Mouse (Mus musculus): Measurements from ENCODE around the gene Setd3. TPM values are rescaled to one million over a fixed set of nuclear protein-coding genes. Genes with fewer than 3 reads are reported as not detected.

Gene Setd3
- polyA plus RNA-seq, 1 experiment from 2014 or later: 90.0 TPM

- peak overlapping the region; percentile 66 for H3K27ac ChIP-seq
- H3K4me1 ChIP-seq: peaks cover 90% of the 10 kb centered on the region
- peak overlapping the region; percentile 37 for H3K9ac ChIP-seq
- no peak for ATAC-seq
- no peak overlapping the region for H3K4me3 ChIP-seq
- peaks cover 13% of the 10 kb centered on the region; the same call in 1 of the 2 replicates for H3K27me3 ChIP-seq
- no peaks in the 10 kb centered on the region for H3K36me3 ChIP-seq (ENCODE audit: poor library complexity, severe bottlenecking)
- WGBS: 55% methylated on average over 11 of the region's 11 CpGs
- no peak overlapping the region; the same call in 1 of the 2 replicates for H3K4me2 ChIP-seq
- H3K9me3 ChIP-seq (replicated peaks): no peaks in the 10 kb centered on the region
Measured at GRCm38 (mm10) chr12:108216611-108217370, 37.7 kb upstream of the Setd3 start.

GRCm38 (mm10) chr12:108215090-108215489 is 36.0 kb upstream of the Setd3 start:
- no peak for ATAC-seq
- H3K4me2 ChIP-seq: no peak overlapping the region
- H3K4me3 ChIP-seq: no peak overlapping the region
- no peaks in the 10 kb centered on the region for H3K9me3 ChIP-seq (replicated peaks)
- H3K36me3 ChIP-seq (ENCODE audit: poor library complexity, severe bottlenecking): no peaks in the 10 kb centered on the region
- peak overlapping the region; percentile 35; the same call in 1 of the 2 replicates for H3K27ac ChIP-seq
- H3K4me1 ChIP-seq: peaks cover 74% of the 10 kb centered on the region
- no peak overlapping the region for H3K9ac ChIP-seq
- peaks cover 13% of the 10 kb centered on the region; the same call in 1 of the 2 replicates for H3K27me3 ChIP-seq
- 51% methylated on average over 8 of the region's 8 CpGs for WGBS

DNA sequence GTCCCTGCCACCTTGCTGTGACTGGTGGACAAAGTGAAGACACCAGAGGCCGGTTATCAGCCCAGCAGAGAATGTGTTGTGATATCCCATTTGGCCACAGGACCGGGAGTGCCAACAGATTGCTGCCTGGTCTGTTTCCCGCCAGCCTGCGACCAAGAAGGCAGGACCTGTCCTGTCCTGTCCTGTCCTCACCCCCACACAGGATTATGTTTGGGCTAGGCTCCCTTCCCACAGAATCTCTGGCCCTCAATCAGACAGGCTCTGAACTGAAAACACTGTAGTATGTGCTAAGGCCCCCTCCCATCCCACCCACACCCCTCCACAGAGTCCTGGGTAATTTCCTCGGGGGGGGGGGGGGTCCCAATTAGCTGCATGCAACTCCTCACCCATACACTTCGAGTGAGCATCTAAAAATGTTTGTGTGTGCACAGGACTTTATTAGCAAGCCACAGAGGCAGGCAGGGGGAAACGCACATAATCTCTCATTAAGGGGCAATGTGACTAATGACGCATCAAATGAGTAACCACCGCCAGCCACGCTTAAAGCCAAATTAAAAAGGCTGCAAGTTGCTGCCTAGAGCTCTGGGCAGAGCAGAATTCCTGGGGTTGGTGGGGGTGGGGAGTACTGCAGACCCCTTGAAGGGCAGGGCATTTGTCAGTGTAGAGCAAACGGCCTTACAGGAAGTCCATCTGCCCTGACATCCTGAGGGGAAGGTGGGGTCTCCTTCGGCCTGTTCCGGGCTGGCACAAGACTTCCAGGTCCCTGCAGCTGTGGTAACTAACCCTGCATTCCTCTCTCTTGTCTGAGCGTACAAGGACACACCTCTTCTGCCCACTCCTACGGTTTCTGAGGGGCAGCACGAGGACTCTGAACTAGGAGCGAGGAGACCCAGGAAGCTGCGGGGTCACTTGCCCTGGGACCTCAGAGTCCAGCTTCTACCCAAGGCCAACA is 34.3 kb upstream of the Setd3 start:
- 23% methylated on average over 18 of the region's 18 CpGs for WGBS
- Histone ChIP-seq H3K4me3 (no peak overlapping the region), H3K9me3 (replicated peaks) (no peaks in the 10 kb centered on the region), H3K4me2 (no peak overlapping the region), H3K27ac (no peak overlapping the region), H3K9ac (0 out of 2 replicates have a peak overlapping the region, but pooled peaks have one; percentile 26), H3K4me1 (peaks cover 67% of the 10 kb centered on the region), H3K27me3 (peaks cover 13% of the 10 kb centered on the region; the same call in 1 of the 2 replicates), H3K36me3 (ENCODE audit: poor library complexity, severe bottlenecking) (no peaks in the 10 kb centered on the region)
- ATAC-seq: no peak

- H3K36me3 ChIP-seq (ENCODE audit: poor library complexity, severe bottlenecking): peaks cover 1% of the 10 kb centered on the region; the same call in 1 of the 2 replicates
- H3K4me1 ChIP-seq: peaks cover 60% of the 10 kb centered on the region
- no peak overlapping the region for H3K27ac ChIP-seq
- no peak overlapping the region for H3K4me2 ChIP-seq
- peaks cover 13% of the 10 kb centered on the region; the same call in 1 of the 2 replicates for H3K27me3 ChIP-seq
- 91% methylated on average over 6 of the region's 6 CpGs for WGBS
- no peak overlapping the region for H3K4me3 ChIP-seq
- ATAC-seq: no peak
- H3K9ac ChIP-seq: no peak overlapping the region
- H3K9me3 ChIP-seq (replicated peaks): no peaks in the 10 kb centered on the region
Measured at GRCm38 (mm10) chr12:108212476-108212875, 33.4 kb upstream of the Setd3 start.

DNA sequence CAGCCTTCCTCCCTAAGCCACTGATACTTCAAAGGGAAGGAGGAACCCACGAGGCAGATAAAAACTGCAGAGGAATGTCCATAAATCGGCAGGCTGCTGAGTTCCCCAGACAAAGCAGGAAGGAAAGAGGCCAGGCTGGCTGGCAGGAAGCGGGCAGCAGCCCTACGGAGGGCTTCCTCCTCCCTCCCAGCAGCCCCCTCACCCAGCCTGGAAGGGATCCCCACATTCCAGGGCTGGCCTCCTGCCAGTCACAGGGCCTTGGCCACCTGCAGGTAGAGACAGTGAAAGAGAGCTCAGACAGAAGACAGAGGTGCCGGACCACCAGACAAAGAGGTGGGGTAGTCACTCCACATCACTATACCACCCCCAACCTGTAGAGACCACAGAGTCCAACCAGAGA is 33.0 kb upstream of the Setd3 start:
- peaks cover 13% of the 10 kb centered on the region; the same call in 1 of the 2 replicates for H3K27me3 ChIP-seq
- no peaks in the 10 kb centered on the region for H3K9me3 ChIP-seq (replicated peaks)
- H3K4me3 ChIP-seq: no peak overlapping the region
- ATAC-seq: no peak
- 0 out of 2 replicates have a peak overlapping the region, but pooled peaks have one; percentile 8 for H3K9ac ChIP-seq
- peaks cover 5% of the 10 kb centered on the region; the same call in 1 of the 2 replicates for H3K36me3 ChIP-seq (ENCODE audit: poor library complexity, severe bottlenecking)
- WGBS: 50% methylated on average over 5 of the region's 5 CpGs
- H3K4me2 ChIP-seq: no peak overlapping the region
- H3K4me1 ChIP-seq: peaks cover 56% of the 10 kb centered on the region
- no peak overlapping the region for H3K27ac ChIP-seq

DNA sequence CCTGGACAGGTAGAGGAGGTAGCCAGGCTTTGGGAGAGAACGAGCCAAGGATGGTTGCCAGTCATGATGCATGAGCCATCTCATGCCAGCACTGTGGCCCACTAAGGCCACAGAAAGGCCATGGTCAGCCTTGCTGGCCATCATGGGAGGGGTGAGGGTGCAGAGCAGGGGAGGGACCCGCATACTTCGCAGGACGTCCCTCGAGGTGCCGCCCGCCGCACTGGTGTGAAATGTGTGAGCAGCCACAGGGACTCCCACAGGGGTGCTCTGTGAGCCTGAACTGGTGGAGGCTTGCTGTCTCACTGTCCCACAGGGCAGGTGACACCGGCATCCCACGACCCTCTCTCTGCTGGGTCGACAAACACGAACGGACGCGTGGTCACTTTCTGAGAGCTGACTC is 31.5 kb upstream of the Setd3 start:
- peaks cover 9% of the 10 kb centered on the region; the same call in 1 of the 2 replicates for H3K27me3 ChIP-seq
- H3K9ac ChIP-seq: no peak overlapping the region
- ATAC-seq: no peak
- H3K4me2 ChIP-seq: no peak overlapping the region
- peaks cover 17% of the 10 kb centered on the region for H3K36me3 ChIP-seq (ENCODE audit: poor library complexity, severe bottlenecking)
- WGBS: 94% methylated on average over 15 of the region's 15 CpGs
- no peak overlapping the region for H3K4me3 ChIP-seq
- no peaks in the 10 kb centered on the region for H3K9me3 ChIP-seq (replicated peaks)
- no peak overlapping the region for H3K27ac ChIP-seq
- H3K4me1 ChIP-seq: peaks cover 48% of the 10 kb centered on the region

GRCm38 (mm10) chr12:108208726-108209438 is 29.8 kb upstream of the Setd3 start:
- H3K4me2 ChIP-seq: no peak overlapping the region
- no peak overlapping the region for H3K9ac ChIP-seq
- no peaks in the 10 kb centered on the region for H3K27me3 ChIP-seq
- no peak overlapping the region for H3K27ac ChIP-seq
- ATAC-seq: 0 out of 2 replicates have a peak, but pooled peaks have one; percentile 12
- WGBS: 31% methylated on average over 13 of the region's 13 CpGs
- peaks cover 34% of the 10 kb centered on the region for H3K4me1 ChIP-seq
- H3K9me3 ChIP-seq (replicated peaks): no peaks in the 10 kb centered on the region
- H3K4me3 ChIP-seq: no peak overlapping the region
- H3K36me3 ChIP-seq (ENCODE audit: poor library complexity, severe bottlenecking): peaks cover 34% of the 10 kb centered on the region

GRCm38 (mm10) chr12:108208216-108208615 is 29.1 kb upstream of the Setd3 start:
- Histone ChIP-seq H3K9ac (no peak overlapping the region), H3K36me3 (ENCODE audit: poor library complexity, severe bottlenecking) (peaks cover 40% of the 10 kb centered on the region), H3K4me1 (peaks cover 28% of the 10 kb centered on the region), H3K27me3 (no peaks in the 10 kb centered on the region), H3K27ac (no peak overlapping the region), H3K4me3 (no peak overlapping the region), H3K4me2 (no peak overlapping the region), H3K9me3 (replicated peaks) (no peaks in the 10 kb centered on the region)
- 88% methylated on average over 9 of the region's 9 CpGs for WGBS
- ATAC-seq: no peak

DNA sequence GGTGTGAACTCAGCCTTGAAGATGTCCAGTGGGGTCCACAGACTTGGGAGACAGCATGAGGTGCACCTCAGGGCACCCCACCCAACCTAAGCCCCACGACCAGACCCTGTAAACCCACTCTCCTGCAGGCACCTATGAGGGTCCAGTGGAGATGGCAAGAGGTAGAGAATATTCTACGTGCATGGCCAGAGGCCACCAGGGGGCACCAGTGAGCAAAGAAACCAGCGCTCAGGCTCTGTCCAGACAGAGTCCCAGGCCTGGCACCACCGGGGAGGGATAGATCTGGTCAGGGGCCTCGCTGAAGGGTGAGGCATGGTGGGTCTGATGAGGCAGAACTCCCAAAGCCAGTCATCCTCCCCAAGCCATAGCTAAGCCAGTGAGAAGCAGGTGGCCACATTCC is 27.5 kb upstream of the Setd3 start:
- peak; percentile 73 for ATAC-seq
- H3K4me2 ChIP-seq: no peak overlapping the region
- H3K4me1 ChIP-seq: peaks cover 12% of the 10 kb centered on the region; the same call in 1 of the 2 replicates
- no peaks in the 10 kb centered on the region for H3K27me3 ChIP-seq
- no peak overlapping the region for H3K27ac ChIP-seq
- 12% methylated on average over 5 of the region's 5 CpGs for WGBS
- H3K9me3 ChIP-seq (replicated peaks): no peaks in the 10 kb centered on the region
- H3K36me3 ChIP-seq (ENCODE audit: poor library complexity, severe bottlenecking): peaks cover 55% of the 10 kb centered on the region
- H3K4me3 ChIP-seq: no peak overlapping the region
- H3K9ac ChIP-seq: no peak overlapping the region

GRCm38 (mm10) chr12:108204978-108205377 is 25.9 kb upstream of the Setd3 start:
- Histone ChIP-seq H3K4me3 (no peak overlapping the region), H3K9me3 (replicated peaks) (no peaks in the 10 kb centered on the region), H3K27ac (no peak overlapping the region), H3K27me3 (no peaks in the 10 kb centered on the region), H3K36me3 (ENCODE audit: poor library complexity, severe bottlenecking) (peaks cover 71% of the 10 kb centered on the region), H3K9ac (no peak overlapping the region), H3K4me2 (no peak overlapping the region), H3K4me1 (peaks cover 12% of the 10 kb centered on the region; the same call in 1 of the 2 replicates)
- 74% methylated on average over 12 of the region's 12 CpGs for WGBS
- no peak for ATAC-seq

DNA sequence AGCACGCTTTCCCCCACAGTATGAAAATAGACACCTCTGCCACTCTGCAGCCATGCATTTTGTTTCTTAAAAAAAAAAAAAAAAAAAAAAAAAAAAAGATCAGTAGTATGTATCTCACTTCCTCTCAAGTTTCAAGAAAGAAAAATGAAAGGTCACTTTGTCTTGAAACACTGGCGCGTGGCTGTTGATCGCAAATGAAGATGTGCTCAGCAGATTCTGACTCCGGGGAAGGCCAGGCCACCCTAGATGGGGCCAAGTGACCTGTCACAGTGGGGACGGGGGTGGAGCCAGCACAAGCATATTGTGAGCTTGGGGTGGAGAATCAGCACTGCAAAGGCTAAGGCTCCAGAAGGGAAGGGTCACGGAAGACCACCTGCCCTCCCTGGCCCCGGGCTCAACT is 24.8 kb upstream of the Setd3 start:
- Histone ChIP-seq H3K27ac (no peak overlapping the region), H3K27me3 (no peaks in the 10 kb centered on the region), H3K9me3 (replicated peaks) (no peaks in the 10 kb centered on the region), H3K4me3 (no peak overlapping the region), H3K4me2 (no peak overlapping the region), H3K4me1 (peaks cover 6% of the 10 kb centered on the region; the same call in 1 of the 2 replicates), H3K9ac (no peak overlapping the region), H3K36me3 (ENCODE audit: poor library complexity, severe bottlenecking) (peaks cover 82% of the 10 kb centered on the region)
- ATAC-seq: no peak
- 91% methylated on average over 8 of the region's 8 CpGs for WGBS
